ENCODE assay signal across 18 mouse cellular contexts in the genomic region with DNA sequence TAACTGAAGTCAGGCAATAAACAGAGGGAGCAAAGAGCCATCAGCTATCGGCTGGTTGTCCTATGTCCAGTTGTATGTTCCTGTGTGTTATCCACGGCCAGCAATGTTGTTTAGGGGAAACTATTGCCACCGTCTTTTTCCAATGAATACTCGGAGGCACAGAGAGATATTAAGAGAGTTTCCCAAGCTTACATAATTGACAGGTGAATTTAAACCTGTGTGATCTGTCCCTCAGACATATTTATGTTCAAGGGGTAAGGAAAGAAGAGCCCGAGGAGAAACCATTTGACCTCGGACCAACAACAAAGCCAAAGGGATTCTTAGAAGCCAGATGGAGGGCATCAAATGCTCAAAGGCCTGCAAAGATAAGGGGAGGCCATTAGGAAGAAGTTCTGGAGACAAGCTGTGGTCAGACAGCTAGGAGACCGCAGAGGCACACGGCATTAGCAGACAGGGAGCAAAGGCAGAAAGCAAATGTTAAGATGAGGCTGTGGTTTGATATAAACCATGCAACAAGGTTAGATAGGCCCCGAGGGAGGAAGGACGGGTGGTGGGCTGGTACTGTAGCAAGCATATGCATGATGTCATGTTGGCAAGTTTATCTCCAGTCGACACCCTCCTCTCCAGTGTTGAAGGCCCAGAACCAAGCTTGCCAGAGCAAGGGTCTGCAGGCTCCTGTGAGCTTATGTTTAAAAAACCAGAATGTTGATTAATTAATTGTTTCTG.
DNase-seq lines count a peak whose midpoint lies in the region; ATAC-seq lines count a peak whose summit lies in the region.
"Had no signal": no experiment of that assay in that cellular context is flagged by ENCODE, and none has a peak within 500 bp of the region (broad histone marks: within the 10 kb centered on the region; RNA-seq: fewer than 3 reads in every experiment).

No protein-coding gene starts in this region.

- H3K4me2 ChIP-seq in liver, embryonic 16.5 days (ENCODE audit: low read depth, low read length), result no peak overlapping the region
- H3K4me2 ChIP-seq: embryonic facial prominence, embryonic 13.5 days; heart, embryonic 13.5 days; hindbrain, embryonic 12.5 days had no signal

- 0 out of 2 replicates have a peak, but pooled peaks have one; percentile 16 for ATAC-seq in liver, embryonic 16.5 days (ENCODE audit: low read depth)
- ATAC-seq: intestine, postnatal 0 days had no signal

- no peaks in the 10 kb centered on the region for H3K27me3 ChIP-seq in heart, embryonic 10.5 days (ENCODE audit: insufficient read depth, poor library complexity, severe bottlenecking)
- no peaks in the 10 kb centered on the region for H3K27me3 ChIP-seq in liver, embryonic 16.5 days (ENCODE audit: control insufficient read depth, insufficient read depth, low read depth, low read length)
- H3K27me3 ChIP-seq: embryonic facial prominence, embryonic 13.5 days; hindbrain, embryonic 12.5 days had no signal

- peak; percentile 81 for DNase-seq in heart, embryonic 10.5 days (ENCODE audit: low spot score)
- DNase-seq in heart, adult 9 months (ENCODE audit: low spot score in 2 of 2), result no peak
- DNase-seq in kidney, postnatal 14 days, result peak; percentile 27
- DNase-seq in kidney, postnatal 36 days, result no peak
- peak; percentile 76 for DNase-seq in MEL-GATA-1-ER (ENCODE audit: extremely low read depth, low read depth)
- DNase-seq in cerebellum, postnatal 25 days, result no peak
- DNase-seq in urinary bladder, adult 18-20 months (ENCODE audit: low spot score in 2 of 2), result no peak
- DNase-seq: adrenal gland, adult 2 months; cerebellum, adult 11 months; gastrocnemius, postnatal 10 days; layer of hippocampus, adult 9-11 months; right cerebral cortex, adult 18-20 months had no signal

- 0 out of 2 replicates have a peak overlapping the region, but pooled peaks have one; percentile 36 for H3K27ac ChIP-seq in heart, embryonic 10.5 days
- H3K27ac ChIP-seq in liver, embryonic 16.5 days (ENCODE audit: low read length), result no peak overlapping the region
- H3K27ac ChIP-seq: embryonic facial prominence, embryonic 13.5 days; heart, embryonic 13.5 days; hindbrain, embryonic 12.5 days; macrophage had no signal

- H3K36me3 ChIP-seq in heart, embryonic 10.5 days, result no peaks in the 10 kb centered on the region
- H3K36me3 ChIP-seq in liver, embryonic 16.5 days (ENCODE audit: control insufficient read depth, insufficient read depth), result no peaks in the 10 kb centered on the region
- H3K36me3 ChIP-seq: embryonic facial prominence, embryonic 13.5 days; heart, embryonic 13.5 days; hindbrain, embryonic 12.5 days had no signal

- 33% methylated on average over 11 of the region's 11 CpGs for WGBS in heart, embryonic 10.5 days
- 36% methylated on average over 11 of the region's 11 CpGs for WGBS in liver, embryonic 16.5 days (ENCODE audit: insufficient replicate concordance)

- H3K4me1 ChIP-seq in heart, embryonic 10.5 days, result peaks cover 17% of the 10 kb centered on the region
- no peaks in the 10 kb centered on the region for H3K4me1 ChIP-seq in liver, embryonic 16.5 days (ENCODE audit: control insufficient read depth, low read depth, low read length)
- H3K4me1 ChIP-seq: hindbrain, embryonic 12.5 days had no signal

- H3K4me3 ChIP-seq in heart, embryonic 10.5 days, result no peak overlapping the region
- H3K4me3 ChIP-seq in liver, embryonic 16.5 days (ENCODE audit: low read depth, low read length), result no peak overlapping the region
- H3K4me3 ChIP-seq: embryonic facial prominence, embryonic 13.5 days; heart, embryonic 13.5 days; hindbrain, embryonic 12.5 days had no signal

- no peaks in the 10 kb centered on the region for H3K9me3 ChIP-seq in heart, embryonic 10.5 days
- H3K9me3 ChIP-seq in liver, embryonic 16.5 days (replicated peaks; ENCODE audit: control insufficient read depth, low read length), result no peaks in the 10 kb centered on the region
- H3K9me3 ChIP-seq: embryonic facial prominence, embryonic 13.5 days; heart, embryonic 13.5 days; hindbrain, embryonic 12.5 days had no signal

- H3K9ac ChIP-seq in liver, embryonic 16.5 days (ENCODE audit: low read depth, low read length), result no peak overlapping the region
- H3K9ac ChIP-seq: embryonic facial prominence, embryonic 13.5 days; heart, embryonic 13.5 days; hindbrain, embryonic 12.5 days had no signal

Comparison
In these comparisons a context has a peak if more than half of its experiments do, and no peak if none do; other contexts are left out.
1. DNase-seq: peak in heart, embryonic 10.5 days (single experiment), kidney, postnatal 14 days (single experiment) and MEL-GATA-1-ER (single experiment); none in heart, adult 9 months (0 of 2), kidney, postnatal 36 days (0 of 2), cerebellum, postnatal 25 days (0 of 2) and urinary bladder, adult 18-20 months (0 of 2).